Mouse (Mus musculus): ENCODE data around the gene Efhc1. TPM values are rescaled to one million over a fixed set of nuclear protein-coding genes. Genes with fewer than 3 reads are reported as not detected.

Gene Efhc1
- total and polyA plus RNA-seq, 3 experiments, result not detected

- no peaks in the 10 kb centered on the region for H3K36me3 ChIP-seq (ENCODE audit: control insufficient read depth in 1 of 2, insufficient read depth in 2 of 2, low read length in 2 of 2)
- H3K4me3 ChIP-seq (ENCODE audit: control insufficient read depth in 1 of 2, insufficient read depth in 1 of 2, low read depth in 2 of 2, low read length in 2 of 2), result no peak overlapping the region
- no peak for DNase-seq (ENCODE audit: low read depth, low spot score)
- H3K27ac ChIP-seq (ENCODE audit: control insufficient read depth, low read depth, low read length), result no peak overlapping the region
- H3K79me2 ChIP-seq (ENCODE audit: control insufficient read depth, insufficient read depth, low read length, poor library complexity), result no peaks in the 10 kb centered on the region
- TF ChIP-seq MAX (IDR thresholded peaks at IDR 0.05; ENCODE audit: low read length), result no peak
- no peak for TF ChIP-seq ZKSCAN1 (IDR thresholded peaks at IDR 0.05; ENCODE audit: low read depth, low read length)
- no peak for TF ChIP-seq CTCF (IDR thresholded peaks at IDR 0.05 in 2 of 3, conservative IDR thresholded peaks at IDR 0.05 in 1 of 3; ENCODE audit: control insufficient read depth in 1 of 3, insufficient read depth in 1 of 3, low read depth in 2 of 3, low read length in 3 of 3, poor library complexity in 1 of 3, severe bottlenecking in 1 of 3)
- TF ChIP-seq ETS1 (IDR thresholded peaks at IDR 0.05; ENCODE audit: low read depth, low read length), result no peak
- TF ChIP-seq MXI1 (IDR thresholded peaks at IDR 0.05; ENCODE audit: low read depth, low read length), result no peak
- TF ChIP-seq NRF1 (IDR thresholded peaks at IDR 0.05; ENCODE audit: insufficient read depth, low read depth, low read length, poor library complexity, severe bottlenecking), result no peak
- TF ChIP-seq E2F4 (IDR thresholded peaks at IDR 0.05; ENCODE audit: borderline replicate concordance, low read depth, low read length), result no peak
- TF ChIP-seq MYC (IDR thresholded peaks at IDR 0.05; ENCODE audit: low read depth, low read length), result no peak
- TF ChIP-seq ELF1 (IDR thresholded peaks at IDR 0.05; ENCODE audit: low read depth, low read length), result no peak
- TF ChIP-seq NELFE (IDR thresholded peaks at IDR 0.05; ENCODE audit: low read depth, low read length), result no peak
- TF ChIP-seq GABPA (IDR thresholded peaks at IDR 0.05; ENCODE audit: low read depth, low read length), result no peak
- TF ChIP-seq BHLHE40 (IDR thresholded peaks at IDR 0.05; ENCODE audit: borderline replicate concordance, low read depth, low read length), result no peak
- no peak for TF ChIP-seq MEF2A (IDR thresholded peaks at IDR 0.05; ENCODE audit: extremely low read depth, insufficient replicate concordance, low read depth, low read length, poor library complexity, severe bottlenecking)
- TF ChIP-seq RAD21 (IDR thresholded peaks at IDR 0.05; ENCODE audit: low read depth, low read length), result no peak
- no peak for TF ChIP-seq CHD1 (IDR thresholded peaks at IDR 0.05; ENCODE audit: low read depth, low read length)
- no peak for TF ChIP-seq MAZ (IDR thresholded peaks at IDR 0.05; ENCODE audit: low read depth, low read length)
- H3K9ac ChIP-seq (ENCODE audit: control insufficient read depth, low read depth, low read length, poor library complexity, severe bottlenecking), result no peak overlapping the region
- H3K27me3 ChIP-seq (ENCODE audit: control insufficient read depth in 1 of 2, insufficient read depth in 2 of 2, low read length in 2 of 2), result no peaks in the 10 kb centered on the region
- H3K9me3 ChIP-seq (replicated peaks; ENCODE audit: insufficient read depth, low read length), result no peaks in the 10 kb centered on the region
- no peaks in the 10 kb centered on the region for H3K4me1 ChIP-seq (ENCODE audit: control insufficient read depth in 1 of 2, insufficient read depth in 2 of 2, low read length in 2 of 2)
Measured at GRCm38 (mm10) chr1:21037881-21038601, 86.6 kb downstream of the Efhc1 start.

DNA sequence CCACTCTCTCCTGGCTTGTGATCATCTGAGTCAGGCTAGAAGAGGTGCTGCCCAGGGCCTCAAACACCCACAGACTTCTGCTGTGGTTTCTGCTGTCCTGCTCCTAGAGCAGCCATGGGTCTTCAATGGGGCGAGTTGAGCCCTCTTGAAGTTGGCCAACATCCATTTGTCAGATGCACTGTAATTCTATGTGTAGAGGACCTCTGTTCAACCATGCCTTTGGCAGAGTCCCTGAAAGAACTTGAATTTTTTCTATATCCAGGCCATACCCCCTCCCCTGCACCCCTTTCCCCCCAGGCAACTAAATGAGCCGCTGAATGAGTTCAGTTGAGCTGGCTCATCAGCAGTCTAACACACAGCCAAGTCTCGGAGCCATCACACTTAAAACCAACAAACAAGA is 88.1 kb downstream of the Efhc1 start:
- TF ChIP-seq MAFK (IDR thresholded peaks at IDR 0.05; ENCODE audit: borderline replicate concordance, low read depth, low read length) (no peak), TCF12 (IDR thresholded peaks at IDR 0.05; ENCODE audit: low read depth, low read length) (no peak), MYC (IDR thresholded peaks at IDR 0.05; ENCODE audit: low read depth, low read length) (no peak), MEF2A (IDR thresholded peaks at IDR 0.05; ENCODE audit: extremely low read depth, insufficient replicate concordance, low read depth, low read length, poor library complexity, severe bottlenecking) (no peak), SMC3 (IDR thresholded peaks at IDR 0.05; ENCODE audit: low read depth, low read length) (no peak), KAT2A (conservative IDR thresholded peaks at IDR 0.05; ENCODE audit: low read depth, low read length) (no peak), ZKSCAN1 (IDR thresholded peaks at IDR 0.05; ENCODE audit: low read depth, low read length) (no peak), CHD1 (IDR thresholded peaks at IDR 0.05; ENCODE audit: low read depth, low read length) (no peak), RCOR1 (IDR thresholded peaks at IDR 0.05; ENCODE audit: low read depth, low read length) (no peak), ELF1 (IDR thresholded peaks at IDR 0.05; ENCODE audit: low read depth, low read length) (no peak), RAD21 (IDR thresholded peaks at IDR 0.05; ENCODE audit: low read depth, low read length) (no peak), MXI1 (IDR thresholded peaks at IDR 0.05; ENCODE audit: low read depth, low read length) (no peak), CTCF (IDR thresholded peaks at IDR 0.05 in 2 of 3, conservative IDR thresholded peaks at IDR 0.05 in 1 of 3; ENCODE audit: control insufficient read depth in 1 of 3, insufficient read depth in 1 of 3, low read depth in 2 of 3, low read length in 3 of 3, poor library complexity in 1 of 3, severe bottlenecking in 1 of 3) (no peak), CHD2 (IDR thresholded peaks at IDR 0.05; ENCODE audit: low read length) (no peak), POLR2AphosphoS2 (IDR thresholded peaks at IDR 0.05; ENCODE audit: low read length) (no peak), ZMIZ1 (IDR thresholded peaks at IDR 0.05; ENCODE audit: low read depth, low read length) (no peak)
- DNase-seq (ENCODE audit: low read depth, low spot score), result no peak
- no peak overlapping the region for H3K4me3 ChIP-seq (ENCODE audit: control insufficient read depth in 1 of 2, insufficient read depth in 1 of 2, low read depth in 2 of 2, low read length in 2 of 2)
- H3K36me3 ChIP-seq (ENCODE audit: control insufficient read depth in 1 of 2, insufficient read depth in 2 of 2, low read length in 2 of 2), result peaks cover 0 to 4% of the 10 kb centered on the region in 2 experiments; a peak in 2 of 4 replicates
- no peaks in the 10 kb centered on the region for H3K27me3 ChIP-seq (ENCODE audit: control insufficient read depth in 1 of 2, insufficient read depth in 2 of 2, low read length in 2 of 2)
- no peak overlapping the region for H3K27ac ChIP-seq (ENCODE audit: control insufficient read depth, low read depth, low read length)
- H3K9me3 ChIP-seq (replicated peaks; ENCODE audit: insufficient read depth, low read length), result no peaks in the 10 kb centered on the region
- H3K4me1 ChIP-seq (ENCODE audit: control insufficient read depth in 1 of 2, insufficient read depth in 2 of 2, low read length in 2 of 2), result peaks cover 4% of the 10 kb centered on the region in 2 experiments
- H3K79me2 ChIP-seq (ENCODE audit: control insufficient read depth, insufficient read depth, low read length, poor library complexity), result no peaks in the 10 kb centered on the region
- H3K9ac ChIP-seq (ENCODE audit: control insufficient read depth, low read depth, low read length, poor library complexity, severe bottlenecking), result no peak overlapping the region
